Mouse (Mus musculus): ENCODE results near the gene Slc26a9.

Slc26a9 gene

DNA sequence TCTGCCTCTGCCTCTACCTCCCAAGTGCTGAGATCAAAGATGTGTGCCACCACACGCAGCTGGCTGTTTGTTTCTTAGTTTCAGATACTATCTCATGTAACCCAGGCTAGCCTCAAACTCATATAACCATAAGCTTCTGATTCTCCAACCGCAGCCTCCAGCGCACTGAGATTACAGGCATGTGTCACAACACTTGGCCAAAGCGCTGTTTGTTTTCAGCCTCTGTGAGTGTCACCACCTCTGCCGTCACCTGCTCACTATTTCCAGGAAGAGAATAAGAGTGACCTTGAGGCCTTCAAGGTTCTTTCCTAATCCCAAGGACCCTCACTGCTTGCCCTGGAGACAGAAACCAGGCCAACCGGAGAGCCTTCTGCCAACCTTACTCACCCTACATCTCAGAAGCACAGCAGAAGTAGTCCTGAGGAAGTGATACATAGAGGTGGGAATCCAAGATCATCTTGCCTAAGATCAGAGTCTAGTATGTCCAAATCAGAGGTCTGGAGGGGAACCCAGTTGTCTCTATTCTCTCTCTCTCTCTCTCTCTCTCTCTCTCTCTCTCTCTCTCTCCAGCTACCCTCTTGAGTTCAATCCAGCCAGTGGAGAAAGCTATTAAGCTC is 9.1 kb upstream of the Slc26a9 start:
- no peak for DNase-seq (ENCODE audit: extremely low read depth, low read depth, low spot score)

GRCm38 (mm10) chr1:131736494-131736893 is 7.3 kb upstream of the Slc26a9 start:
- DNase-seq (ENCODE audit: extremely low read depth, low read depth, low spot score) = no peak

DNA sequence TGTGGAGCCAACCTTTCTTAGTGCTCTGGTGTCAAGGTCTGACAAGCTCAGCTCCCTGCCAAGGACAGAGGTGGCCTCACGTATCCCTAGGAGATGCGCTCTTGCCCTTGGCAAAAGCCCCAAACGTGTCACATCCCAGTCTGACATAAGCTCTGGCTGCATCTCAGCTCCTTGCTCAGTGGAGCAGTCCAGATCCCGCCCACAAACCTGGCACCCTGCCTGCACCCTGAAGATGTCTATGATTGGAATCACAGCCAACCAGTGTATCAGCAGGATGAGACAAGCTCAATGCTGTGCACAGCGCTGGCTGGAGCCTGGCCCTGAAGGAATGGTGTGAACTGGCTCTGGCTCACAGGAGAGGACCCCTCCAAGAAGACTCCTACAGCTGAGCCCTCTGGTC is 6.6 kb upstream of the Slc26a9 start:
- DNase-seq (ENCODE audit: extremely low read depth, low read depth, low spot score) = peak; percentile 93

- no peak for DNase-seq (ENCODE audit: extremely low read depth, low read depth, low spot score)
These were observed 5.1 kb upstream of the Slc26a9 start for GRCm38 (mm10) chr1:131738760-131739159.

DNA sequence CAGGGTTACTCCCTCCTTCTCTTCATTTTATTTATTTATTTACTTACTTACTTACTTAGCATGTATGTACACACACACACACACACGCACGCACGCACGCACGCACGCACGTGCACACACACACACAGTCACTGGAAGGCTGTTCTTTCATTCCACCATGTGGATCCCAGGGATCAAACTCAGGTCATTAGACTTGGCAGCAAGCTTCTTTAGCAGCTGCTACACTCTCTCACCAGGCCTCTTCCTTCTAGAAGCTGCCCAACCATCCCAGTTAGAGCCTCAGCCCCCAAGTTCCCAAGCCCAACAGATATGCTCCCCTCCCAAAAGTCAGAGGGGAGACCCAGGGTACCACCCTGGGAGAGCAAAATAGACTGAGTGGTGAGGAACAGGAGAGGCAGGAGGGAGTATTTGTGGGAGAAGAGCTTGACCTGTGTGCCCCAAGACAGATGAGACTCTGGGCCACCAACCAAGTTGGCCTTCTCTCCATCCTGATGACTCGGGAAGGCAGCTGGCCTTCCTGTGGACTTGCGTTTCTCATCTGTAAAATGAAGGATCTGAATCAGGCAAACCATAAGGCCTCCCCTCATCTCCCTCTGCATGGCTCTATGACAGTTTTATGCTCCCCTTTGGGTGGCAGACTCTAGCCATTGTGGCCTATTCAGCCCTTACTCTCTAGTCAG is 4.2 kb upstream of the Slc26a9 start:
- DNase-seq (ENCODE audit: extremely low read depth, low read depth, low spot score) = no peak

GRCm38 (mm10) chr1:131745391-131745790 is 1.6 kb downstream of the Slc26a9 start:
- no peak for DNase-seq (ENCODE audit: extremely low read depth, low read depth, low spot score)

DNA sequence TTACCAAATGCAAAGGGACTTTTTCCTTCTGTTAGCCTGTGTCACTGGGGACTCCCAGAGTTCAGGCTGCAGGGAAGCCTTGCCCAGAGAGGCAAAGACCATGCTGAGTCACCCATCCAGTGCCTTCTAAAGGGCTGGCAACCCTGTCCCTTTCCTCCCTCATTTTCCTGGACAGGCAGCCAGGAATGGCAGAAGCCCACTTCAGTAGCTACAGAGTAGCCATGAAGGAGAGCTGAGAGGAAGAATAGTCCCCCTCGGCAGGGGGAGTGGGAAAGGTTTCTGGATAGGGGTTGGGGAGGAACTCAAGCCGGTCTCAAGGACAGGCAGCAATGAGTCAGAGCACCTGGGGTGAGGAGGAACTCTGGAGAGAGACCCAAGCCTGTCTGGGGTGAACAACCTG is 3.9 kb downstream of the Slc26a9 start:
- no peak for DNase-seq (ENCODE audit: extremely low read depth, low read depth, low spot score)

GRCm38 (mm10) chr1:131748636-131749035 is 4.8 kb downstream of the Slc26a9 start:
- DNase-seq (ENCODE audit: extremely low read depth, low read depth, low spot score) = no peak

- DNase-seq (ENCODE audit: extremely low read depth, low read depth, low spot score) = peak; percentile 81
These were observed 6.1 kb downstream of the Slc26a9 start for GRCm38 (mm10) chr1:131749706-131750545.

GRCm38 (mm10) chr1:131751181-131751890 is 7.5 kb downstream of the Slc26a9 start:
- peak; percentile 67 for DNase-seq (ENCODE audit: extremely low read depth, low read depth, low spot score)

GRCm38 (mm10) chr1:131751891-131752311 is 8.1 kb downstream of the Slc26a9 start:
- peak; percentile 49 for DNase-seq (ENCODE audit: extremely low read depth, low read depth, low spot score)

- no peak for DNase-seq (ENCODE audit: extremely low read depth, low read depth, low spot score)
These were observed 10.5 kb downstream of the Slc26a9 start for GRCm38 (mm10) chr1:131754212-131754829.

DNA sequence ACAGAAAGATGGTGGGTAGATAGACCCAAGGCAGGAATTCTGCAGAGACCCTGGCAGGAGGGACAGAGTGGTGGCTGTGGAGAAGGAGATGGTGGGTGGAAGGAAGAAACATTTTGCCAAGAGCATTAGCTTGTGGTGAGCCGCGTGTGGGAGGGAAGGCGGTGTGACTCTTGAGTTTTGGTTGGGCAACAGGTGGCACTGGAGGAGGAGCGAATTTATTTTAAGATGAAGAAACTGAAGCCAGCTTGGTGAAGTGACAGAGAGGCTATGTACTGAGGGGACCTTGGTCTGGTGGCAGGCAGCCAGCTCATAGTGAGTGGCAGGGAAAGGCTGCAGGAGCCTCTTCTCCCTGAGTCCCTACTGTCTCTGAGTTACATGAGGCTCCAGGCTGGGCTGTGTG is 11.1 kb downstream of the Slc26a9 start:
- peak; percentile 58 for DNase-seq (ENCODE audit: extremely low read depth, low read depth, low spot score)

DNA sequence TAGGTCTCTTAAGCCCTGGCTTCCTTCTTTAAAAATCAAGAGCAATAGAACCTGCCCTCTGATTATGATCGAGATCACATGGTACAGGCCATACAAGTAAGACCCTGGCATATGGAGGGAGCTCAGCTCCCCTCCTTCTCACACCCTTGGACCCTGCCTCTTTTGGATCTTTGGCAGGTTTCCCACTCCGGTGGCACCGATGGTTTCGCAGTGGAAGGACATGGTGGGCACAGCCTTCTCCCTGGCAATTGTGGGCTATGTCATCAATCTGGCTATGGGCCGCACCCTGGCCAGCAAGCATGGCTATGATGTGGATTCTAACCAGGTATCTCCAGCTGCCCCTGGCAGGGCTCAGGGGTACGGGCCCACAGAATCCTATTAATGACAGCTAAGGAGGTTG is 13.4 kb downstream of the Slc26a9 start:
- DNase-seq (ENCODE audit: extremely low read depth, low read depth, low spot score) = no peak

- DNase-seq (ENCODE audit: extremely low read depth, low read depth, low spot score) = no peak
These were observed 15.0 kb downstream of the Slc26a9 start for GRCm38 (mm10) chr1:131758796-131759195.

DNA sequence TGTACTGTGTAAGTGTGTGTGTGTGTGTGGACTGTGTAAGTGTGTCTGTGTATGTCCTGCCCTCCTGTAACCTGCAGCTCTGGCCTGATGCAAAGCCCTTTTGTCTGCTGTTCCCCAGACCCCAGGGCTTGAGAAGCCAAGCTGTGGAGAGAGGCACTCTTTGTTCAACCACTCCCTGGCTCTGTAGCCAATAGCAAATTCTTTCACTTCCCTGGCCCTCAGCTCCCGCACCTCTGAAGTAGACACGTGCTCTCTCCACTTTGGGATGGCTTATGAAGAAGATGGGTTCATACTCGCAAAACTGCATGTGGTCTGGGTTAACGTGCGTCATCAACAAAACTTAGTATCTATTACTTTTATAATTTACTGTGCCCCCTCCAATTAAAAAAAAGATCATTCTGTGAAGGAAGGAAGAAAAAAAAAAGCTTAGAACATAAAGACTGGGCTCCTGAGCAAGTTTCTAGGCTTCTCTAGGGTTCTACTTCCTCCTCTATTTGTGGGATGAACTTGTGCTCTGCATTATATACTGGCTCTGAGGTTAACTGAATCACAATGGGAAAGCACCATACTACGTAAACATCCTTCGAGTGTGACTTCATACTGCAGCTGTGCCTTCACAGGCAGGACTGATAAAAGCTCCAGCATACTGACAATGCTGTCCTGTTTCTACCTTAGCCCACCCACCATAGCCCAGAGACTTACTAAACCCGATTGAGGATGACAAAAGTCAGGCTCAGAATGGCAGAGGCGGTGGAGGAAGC is 16.0 kb downstream of the Slc26a9 start:
- DNase-seq (ENCODE audit: extremely low read depth, low read depth, low spot score) = no peak

DNA sequence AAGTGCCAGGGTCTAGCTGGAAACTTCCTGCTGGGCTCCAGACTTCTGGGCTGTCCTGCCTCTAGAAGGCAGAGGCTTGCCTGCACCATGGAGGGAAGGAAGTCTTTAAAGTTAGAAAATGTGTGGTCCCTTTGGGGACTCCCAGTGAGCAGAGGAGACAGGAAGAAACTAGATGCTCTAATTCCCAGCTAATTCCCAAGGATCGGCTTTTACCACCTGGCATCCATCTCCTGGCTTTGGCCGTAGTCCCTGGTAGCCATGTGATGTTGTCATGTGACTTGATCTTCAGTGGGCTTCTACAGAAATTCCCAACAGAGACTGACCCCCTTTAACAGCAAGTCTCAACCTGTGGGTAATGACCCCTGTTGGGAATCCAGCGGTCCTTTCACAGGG is 16.6 kb downstream of the Slc26a9 start:
- no peak for DNase-seq (ENCODE audit: extremely low read depth, low read depth, low spot score)

DNA sequence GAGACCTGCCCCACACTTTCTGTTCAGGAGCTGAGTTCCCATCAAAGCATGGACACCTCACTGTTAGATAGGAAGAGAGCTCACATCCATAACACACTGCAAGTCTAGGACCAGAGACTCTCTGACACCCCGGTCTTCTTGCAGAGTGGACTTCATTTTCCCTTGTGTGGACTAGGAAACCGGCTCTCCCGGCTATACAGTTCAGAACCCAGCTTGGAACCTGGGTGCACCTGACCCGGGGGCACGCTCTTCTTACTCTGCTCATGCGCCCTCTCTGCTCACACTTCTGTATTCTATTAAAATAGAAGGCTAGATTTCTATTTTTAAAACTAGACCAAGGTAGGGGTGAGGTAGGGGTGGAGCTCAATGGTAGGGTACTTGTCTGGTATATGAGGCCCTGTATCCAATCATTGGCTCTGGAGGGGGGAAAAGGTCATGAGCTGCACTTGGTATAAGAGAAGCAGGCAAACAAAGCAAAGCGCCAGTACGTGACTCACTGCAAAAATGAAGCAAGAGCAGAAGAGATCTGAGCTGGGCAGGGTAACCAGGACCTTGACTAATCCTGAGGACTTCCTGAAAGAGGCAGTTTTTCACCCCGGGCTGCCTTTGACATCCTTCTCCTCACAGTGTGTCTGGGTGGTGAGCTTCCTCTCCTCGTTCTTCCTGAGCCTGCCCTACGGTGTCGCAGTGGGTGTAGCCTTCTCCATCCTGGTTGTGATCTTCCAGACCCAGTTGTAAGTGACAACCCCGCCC is 17.4 kb downstream of the Slc26a9 start:
- no peak for DNase-seq (ENCODE audit: extremely low read depth, low read depth, low spot score)

- no peak for DNase-seq (ENCODE audit: extremely low read depth, low read depth, low spot score)
These were observed 19.9 kb downstream of the Slc26a9 start for GRCm38 (mm10) chr1:131763683-131764082.
